Mouse (Mus musculus) midbrain, embryonic 14.5 days (tissue): ENCODE results near the gene Otx2. TPM values are rescaled to one million over a fixed set of nuclear protein-coding genes. Genes with fewer than 3 reads are reported as not detected.

Source experiments
- ATAC-seq: fragments of 200-750 bp; cut with Nextera tagmentation; 2 replicates; pipeline ENCODE4 v1.8.0; 2017; ENCODE audit warnings: moderate number of reproducible peaks, moderate library complexity; ENCODE audit not compliant: low FRiP score, low TSS enrichment
- DNase-seq: peaks from one replicate; pipeline ENCODE4 v3.0.0-alpha.2; 2015
- H3K27ac ChIP-seq: fragments of 300-500 bp; sonication (generic); replicated peaks from 2 replicates; pipeline ENCODE4 v1.5.1; 2014; ENCODE audit warnings: mild to moderate bottlenecking, low read depth, low read length, moderate library complexity
- H3K27me3 ChIP-seq: fragments of 300-500 bp; sonication (generic); 2 replicates; pipeline ENCODE4 v1.6.1; 2014; ENCODE audit warnings: low read length, control low read depth, mixed read lengths; ENCODE audit not compliant: control insufficient read depth, insufficient read depth
- H3K36me3 ChIP-seq: fragments of 300-500 bp; sonication (generic); 2 replicates; pipeline ENCODE4 v1.6.1; 2014; ENCODE audit warnings: low read length, control low read depth; ENCODE audit not compliant: control insufficient read depth, insufficient read depth
- H3K4me1 ChIP-seq: fragments of 300-500 bp; sonication (generic); 2 replicates; pipeline ENCODE4 v1.6.1; 2014; ENCODE audit warnings: mild to moderate bottlenecking, antibody characterized with exemption, low read length, control low read depth; ENCODE audit not compliant: control insufficient read depth, insufficient read depth
- H3K4me2 ChIP-seq: fragments of 300-500 bp; sonication (generic); 2 replicates; pipeline ENCODE4 v1.6.1; 2014; ENCODE audit warnings: mild to moderate bottlenecking, low read length, moderate library complexity
- H3K4me3 ChIP-seq: fragments of 300-500 bp; sonication (generic); replicated peaks from 2 replicates; pipeline ENCODE4 v1.5.1; 2014; ENCODE audit warnings: low read depth, low read length
- H3K9ac ChIP-seq: fragments of 300-500 bp; sonication (generic); replicated peaks from 2 replicates; pipeline ENCODE4 v1.6.1; 2014; ENCODE audit warnings: mild to moderate bottlenecking, low read length, moderate library complexity
- H3K9me3 ChIP-seq: fragments of 300-500 bp; sonication (generic); 2 replicates; pipeline ENCODE4 v1.6.1; 2016; ENCODE audit warnings: low read length, control low read depth, mixed read lengths; ENCODE audit not compliant: control insufficient read depth
- WGBS: fragments of 180-500 bp; shearing (Covaris S2); extraction: QIAGEN DNeasy Blood & Tissue Kit; methylation state at CpG from one replicate; pipeline ENCODE4 v1.1.7; 2014; 5-methylcytosine and 5-hydroxymethylcytosine counted together
- polyA plus RNA-seq: library from polyadenylated mRNA; unstranded; fragments of >200 nt; fragmentation: Nextera tagmentation; extraction: Ambion mirVana; gene quantifications from 2 replicates; pipeline ENCODE4 v1.2.1, GENCODE M21; 2014

Otx2 gene
- polyA plus RNA-seq, 1 experiment from 2014 or later = 129 TPM

- peak overlapping the region; percentile 95 for H3K9ac ChIP-seq
- H3K4me3 ChIP-seq = peak overlapping the region; percentile 58
- ATAC-seq (no peak), DNase-seq (peak; percentile 74)
- peak overlapping the region; percentile 91 for H3K27ac ChIP-seq
- peaks cover 7% of the 10 kb centered on the region; the same call in 1 of the 2 replicates for H3K4me1 ChIP-seq
- H3K4me2 ChIP-seq = peak overlapping the region; percentile 86
- H3K27me3 ChIP-seq = peaks cover 8% of the 10 kb centered on the region; the same call in 1 of the 2 replicates
- 0 out of 2 replicates have a peak, but pooled peaks cover 6% of the 10 kb centered on the region for H3K36me3 ChIP-seq
- no peaks in the 10 kb centered on the region for H3K9me3 ChIP-seq
- WGBS = under 1% methylated on average over 52 of the region's 52 CpGs
These were observed 7.6 kb downstream of the Otx2 start for GRCm38 (mm10) chr14:48665816-48666661.

- no peak for ATAC-seq
- peaks cover 12% of the 10 kb centered on the region for H3K27me3 ChIP-seq
- peaks cover 8% of the 10 kb centered on the region; the same call in 1 of the 2 replicates for H3K4me1 ChIP-seq
- H3K27ac ChIP-seq = peak overlapping the region; percentile 91
- under 1% methylated on average over 50 of the region's 50 CpGs for WGBS
- peak overlapping the region; percentile 95 for H3K9ac ChIP-seq
- H3K9me3 ChIP-seq = no peaks in the 10 kb centered on the region
- DNase-seq = peak; percentile 72
- H3K36me3 ChIP-seq = peaks cover 9% of the 10 kb centered on the region; the same call in 1 of the 2 replicates
- peak overlapping the region; percentile 86 for H3K4me2 ChIP-seq
- peak overlapping the region; percentile 58 for H3K4me3 ChIP-seq
These were observed 8.5 kb downstream of the Otx2 start for GRCm38 (mm10) chr14:48664841-48665815.

DNA sequence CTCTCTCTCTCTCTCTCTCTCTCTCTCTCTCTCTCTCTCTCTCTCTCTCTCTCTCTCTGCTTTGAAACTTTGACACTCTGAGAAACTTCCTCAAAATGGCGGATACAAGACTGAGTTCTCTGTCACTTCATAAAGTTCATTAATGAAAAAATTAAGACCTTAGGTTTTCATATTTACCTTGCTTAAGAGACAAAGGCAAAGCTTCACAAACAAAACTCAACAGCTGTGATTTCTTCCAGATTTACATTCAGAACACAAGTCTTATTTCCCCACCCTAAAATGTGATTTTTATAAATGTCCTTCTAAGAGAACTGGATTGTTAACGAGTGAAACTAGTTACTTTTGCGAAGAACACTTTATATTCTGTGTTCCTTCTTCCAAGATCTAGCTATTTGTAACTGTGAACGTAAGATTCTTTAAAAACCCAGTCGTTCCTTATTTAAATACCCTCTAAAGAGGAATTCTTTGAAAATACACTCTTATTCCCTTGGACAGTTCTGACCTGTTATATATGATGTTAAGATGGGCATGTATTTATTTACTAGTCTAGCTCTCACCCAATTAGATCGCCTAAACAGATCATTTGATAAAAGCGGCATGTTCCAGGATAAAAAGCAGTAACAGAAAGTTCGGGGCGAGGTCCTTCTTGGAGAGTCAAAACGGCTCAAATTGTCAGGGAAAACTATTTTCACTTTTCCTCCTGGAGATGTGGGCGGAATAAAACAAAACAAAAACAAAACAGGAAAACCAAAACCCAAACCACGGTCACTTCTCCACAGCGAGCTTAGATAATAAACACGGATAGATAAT, 9.4 kb downstream of the Otx2 start:
- Histone ChIP-seq H3K4me2 (peak overlapping the region; percentile 86), H3K36me3 (peaks cover 12% of the 10 kb centered on the region; the same call in 1 of the 2 replicates), H3K27ac (peak overlapping the region; percentile 91), H3K9me3 (no peaks in the 10 kb centered on the region), H3K27me3 (peaks cover 19% of the 10 kb centered on the region), H3K9ac (peak overlapping the region; percentile 95), H3K4me1 (peaks cover 13% of the 10 kb centered on the region; the same call in 1 of the 2 replicates), H3K4me3 (peak overlapping the region; percentile 58)
- DNase-seq = peak; percentile 62
- 2% methylated on average over 14 of the region's 14 CpGs for WGBS
- ATAC-seq = no peak

GRCm38 (mm10) chr14:48663531-48663930, 10.1 kb downstream of the Otx2 start:
- Histone ChIP-seq H3K27ac (peak overlapping the region; percentile 91), H3K4me1 (peaks cover 13% of the 10 kb centered on the region; the same call in 1 of the 2 replicates), H3K4me3 (peak overlapping the region; percentile 58), H3K9me3 (no peaks in the 10 kb centered on the region), H3K9ac (peak overlapping the region; percentile 95), H3K36me3 (peaks cover 19% of the 10 kb centered on the region), H3K4me2 (peak overlapping the region; percentile 86), H3K27me3 (peaks cover 24% of the 10 kb centered on the region)
- ATAC-seq (no peak), DNase-seq (peak; percentile 51)
- 3% methylated on average over 4 of the region's 4 CpGs for WGBS

DNA sequence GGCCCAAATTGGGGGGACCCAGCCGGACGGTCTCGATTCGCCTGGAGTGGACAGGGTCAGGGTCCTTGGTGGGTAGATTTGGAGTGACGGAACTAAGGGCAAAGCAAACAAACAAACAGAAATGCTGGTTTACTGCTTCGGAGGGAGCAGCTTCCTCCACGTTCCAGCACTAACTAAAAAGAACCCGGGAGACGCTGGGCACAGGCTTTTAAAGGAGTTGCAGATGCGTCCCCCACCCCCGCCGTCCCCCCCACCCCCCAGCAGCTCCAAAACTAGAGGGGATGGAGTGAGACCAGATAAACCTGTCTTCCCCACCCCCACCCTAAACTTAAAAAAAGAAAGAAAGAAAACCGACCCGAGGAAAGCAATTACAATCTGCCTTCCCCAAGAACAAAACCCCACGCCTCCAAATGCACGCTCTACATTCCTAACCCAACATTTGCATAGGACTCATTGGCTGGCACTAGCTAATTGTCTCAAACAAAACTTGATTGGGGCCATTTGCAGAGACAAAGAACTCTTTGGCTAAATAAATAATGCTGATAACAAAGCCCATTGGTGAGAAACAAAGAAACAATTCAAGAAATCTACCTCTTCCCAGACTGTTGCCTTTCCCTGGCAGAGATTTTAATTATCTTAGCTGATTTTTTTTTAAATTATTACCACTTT, 10.9 kb downstream of the Otx2 start:
- under 1% methylated on average over 16 of the region's 16 CpGs for WGBS
- Histone ChIP-seq H3K9ac (peak overlapping the region; percentile 95), H3K4me3 (peak overlapping the region; percentile 58), H3K9me3 (no peaks in the 10 kb centered on the region), H3K4me1 (peaks cover 13% of the 10 kb centered on the region; the same call in 1 of the 2 replicates), H3K27me3 (peaks cover 25% of the 10 kb centered on the region), H3K27ac (peak overlapping the region; percentile 82), H3K4me2 (peak overlapping the region; percentile 86), H3K36me3 (peaks cover 21% of the 10 kb centered on the region)
- DNase-seq (peak; percentile 66), ATAC-seq (no peak)

GRCm38 (mm10) chr14:48661646-48662567, 11.7 kb downstream of the Otx2 start:
- peaks cover 25% of the 10 kb centered on the region for H3K27me3 ChIP-seq
- peak overlapping the region; percentile 58 for H3K4me3 ChIP-seq
- peaks cover 13% of the 10 kb centered on the region; the same call in 1 of the 2 replicates for H3K4me1 ChIP-seq
- no peak for ATAC-seq
- DNase-seq = peak; percentile 60
- H3K9me3 ChIP-seq = no peaks in the 10 kb centered on the region
- H3K27ac ChIP-seq = peak overlapping the region; percentile 82
- peak overlapping the region; percentile 95 for H3K9ac ChIP-seq
- 2% methylated on average over 38 of the region's 38 CpGs for WGBS
- H3K36me3 ChIP-seq = peaks cover 21% of the 10 kb centered on the region
- H3K4me2 ChIP-seq = peak overlapping the region; percentile 86

- Histone ChIP-seq H3K27me3 (peaks cover 25% of the 10 kb centered on the region), H3K9ac (peak overlapping the region; percentile 95)
- 3% methylated on average over 8 of the region's 8 CpGs for WGBS
These were observed 12.5 kb downstream of the Otx2 start for GRCm38 (mm10) chr14:48661151-48661550.

More at GRCm38 (mm10) chr14:48661151-48661550, 12.5 kb downstream of the Otx2 start:
- Histone ChIP-seq H3K9me3 (no peaks in the 10 kb centered on the region), H3K36me3 (peaks cover 21% of the 10 kb centered on the region), H3K4me3 (peak overlapping the region; percentile 58), H3K4me1 (peaks cover 13% of the 10 kb centered on the region; the same call in 1 of the 2 replicates), H3K27ac (peak overlapping the region; percentile 82), H3K4me2 (peak overlapping the region; percentile 86)
- ATAC-seq = no peak
- DNase-seq = peak; percentile 29
